Mouse (Mus musculus): ENCODE data around the gene Prkce.
"Not testable (repeated sequence)": the region's sequence is repeated elsewhere in the genome, so short reads cannot be mapped to it uniquely, and the experiment has no call there.

Prkce gene

GRCm38 (mm10) chr17:86453673-86454350, 286.2 kb downstream of the Prkce start:
- no peak for DNase-seq (ENCODE audit: low spot score)

DNA sequence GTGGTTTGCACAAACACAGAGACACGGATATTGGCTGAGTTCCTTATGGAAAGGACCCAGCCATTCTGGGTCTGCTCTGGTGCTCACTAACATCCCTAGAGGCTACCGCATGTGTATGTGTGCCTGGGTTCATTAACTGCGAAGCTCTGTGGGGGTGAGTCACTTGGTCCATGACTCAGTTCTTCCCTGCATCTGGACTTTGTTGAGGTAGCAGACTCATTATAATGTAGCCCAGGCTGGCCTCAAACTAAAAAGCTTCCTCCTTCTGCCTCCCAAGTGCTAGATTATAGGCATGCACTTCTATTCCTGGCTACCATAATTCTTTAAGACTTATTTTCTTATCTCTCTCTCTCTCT, 286.7 kb downstream of the Prkce start:
- DNase-seq (ENCODE audit: low spot score) = no peak

- DNase-seq (ENCODE audit: low spot score) = no peak
Measured at GRCm38 (mm10) chr17:86456512-86456911, 288.9 kb downstream of the Prkce start.

GRCm38 (mm10) chr17:86458302-86458980, 290.9 kb downstream of the Prkce start:
- no peak for DNase-seq (ENCODE audit: low spot score)

GRCm38 (mm10) chr17:86460645-86461430, 293.3 kb downstream of the Prkce start:
- DNase-seq (ENCODE audit: low spot score) = no peak

- DNase-seq (ENCODE audit: low spot score) = no peak
Measured at GRCm38 (mm10) chr17:86463369-86463768, 295.8 kb downstream of the Prkce start.

- no peak for DNase-seq (ENCODE audit: low spot score)
Measured at GRCm38 (mm10) chr17:86464197-86464596, 296.6 kb downstream of the Prkce start.

- DNase-seq (ENCODE audit: low spot score) = no peak
Measured at GRCm38 (mm10) chr17:86464689-86465363, 297.2 kb downstream of the Prkce start.

GRCm38 (mm10) chr17:86465865-86466264, 298.3 kb downstream of the Prkce start:
- no peak for DNase-seq (ENCODE audit: low spot score)

DNA sequence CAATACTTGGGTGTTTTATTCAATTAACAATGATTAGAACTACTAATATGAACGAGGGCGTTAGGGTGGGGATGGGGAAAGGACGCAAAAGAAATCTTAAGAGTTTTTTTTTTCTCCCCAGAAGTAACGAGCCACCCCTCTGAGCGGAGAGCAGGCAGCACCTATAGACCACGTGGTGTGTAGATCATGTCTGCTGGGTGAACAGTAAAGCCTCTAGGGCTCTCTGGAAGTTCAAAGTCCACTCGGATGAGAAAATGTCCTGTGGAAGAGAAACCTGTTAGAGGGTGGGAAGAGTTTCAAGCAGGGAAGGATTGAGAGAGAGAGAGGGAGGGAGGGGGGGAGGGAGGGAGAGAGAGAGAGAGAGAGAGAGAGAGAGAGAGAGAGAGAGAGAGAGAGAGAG, 298.8 kb downstream of the Prkce start:
- DNase-seq (ENCODE audit: low spot score) = no peak

- no peak for DNase-seq (ENCODE audit: low spot score)
Measured at GRCm38 (mm10) chr17:86466871-86467270, 299.3 kb downstream of the Prkce start.

- DNase-seq (ENCODE audit: low spot score) = no peak
Measured at GRCm38 (mm10) chr17:86467291-86467898, 299.8 kb downstream of the Prkce start.

- no peak for DNase-seq (ENCODE audit: low spot score)
Measured at GRCm38 (mm10) chr17:86467967-86468366, 300.4 kb downstream of the Prkce start.

GRCm38 (mm10) chr17:86470160-86470559, 302.6 kb downstream of the Prkce start:
- no peak for DNase-seq (ENCODE audit: low spot score)

- peak; percentile 61 for DNase-seq (ENCODE audit: low spot score)
Measured at GRCm38 (mm10) chr17:86471684-86472083, 304.1 kb downstream of the Prkce start.

DNA sequence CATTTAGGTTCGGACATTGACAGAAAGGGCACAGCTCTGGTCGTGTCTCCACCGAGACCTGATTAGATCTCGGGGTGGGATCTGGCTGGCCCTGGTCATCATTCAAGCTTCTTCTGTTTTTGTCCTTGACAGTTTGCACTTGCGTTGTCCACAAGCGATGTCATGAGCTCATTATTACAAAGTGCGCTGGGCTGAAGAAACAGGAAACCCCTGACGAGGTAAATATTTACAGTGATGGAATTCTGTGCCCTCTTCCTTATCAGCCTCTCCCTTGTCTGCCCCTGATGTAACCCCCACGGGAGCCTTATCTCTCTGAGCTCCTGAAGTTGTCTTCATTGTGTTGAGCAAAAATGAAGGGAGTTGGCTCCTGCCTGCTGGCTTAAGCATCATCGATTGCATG, 309.1 kb downstream of the Prkce start:
- DNase-seq (ENCODE audit: low spot score) = peak; percentile 86

- DNase-seq (ENCODE audit: low spot score) = not testable (repeated sequence)
Measured at GRCm38 (mm10) chr17:86477401-86477800, 309.8 kb downstream of the Prkce start.

GRCm38 (mm10) chr17:86479406-86479805, 311.8 kb downstream of the Prkce start:
- DNase-seq (ENCODE audit: low spot score) = peak; percentile 36

DNA sequence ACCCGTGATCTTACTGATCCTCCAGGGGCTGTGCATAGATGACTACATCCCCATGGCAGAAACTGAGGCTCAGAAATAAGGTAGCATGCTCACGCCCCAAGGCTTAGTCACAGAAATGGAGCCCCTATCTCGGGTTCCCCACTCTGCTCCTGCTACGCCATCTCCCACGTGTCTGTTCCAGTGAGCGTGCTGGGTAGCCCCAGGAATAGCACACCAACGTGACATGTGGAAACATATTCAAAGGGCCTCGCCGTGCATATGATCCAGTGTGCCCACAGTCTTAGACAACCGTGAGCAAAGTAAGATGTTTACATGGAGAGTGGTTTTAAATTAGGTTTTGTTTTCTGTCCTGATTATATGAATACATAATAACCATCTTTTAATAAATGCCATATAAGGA, 315.1 kb downstream of the Prkce start:
- no peak for DNase-seq (ENCODE audit: low spot score)

DNA sequence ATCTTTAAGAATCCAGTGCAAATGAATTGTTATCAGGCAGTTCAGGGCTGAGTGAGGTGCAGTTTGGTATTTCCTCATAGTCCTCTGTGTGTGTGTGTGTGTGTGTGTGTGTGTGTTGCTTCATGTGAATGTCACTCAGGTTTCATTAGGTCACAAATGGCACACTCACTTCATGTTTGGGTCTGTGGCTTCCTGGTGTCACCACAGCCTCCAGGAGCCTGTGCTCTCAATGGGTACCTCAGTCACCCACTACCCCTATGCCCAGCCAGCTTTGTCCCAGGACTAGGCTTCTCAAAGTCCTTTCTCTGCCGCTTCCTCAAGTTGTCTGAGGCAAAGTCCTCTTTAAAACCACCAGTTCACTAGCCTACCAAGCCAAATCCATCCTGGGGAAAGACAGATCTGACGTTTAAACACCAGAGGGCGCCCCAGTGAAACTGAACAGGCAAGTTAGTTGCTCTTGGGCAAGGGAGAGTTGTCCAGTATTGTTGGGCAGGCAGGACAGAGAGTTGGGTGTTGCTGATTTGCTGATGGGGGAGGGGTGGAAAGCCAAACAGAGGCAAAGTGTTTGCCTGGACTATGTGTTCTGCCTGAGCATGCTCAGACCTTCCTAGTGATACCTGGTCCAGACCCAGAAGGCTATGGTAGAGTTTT, 316.6 kb downstream of the Prkce start:
- DNase-seq (ENCODE audit: low spot score) = peak; percentile 91

GRCm38 (mm10) chr17:86486657-86487056, 319.1 kb downstream of the Prkce start:
- no peak for DNase-seq (ENCODE audit: low spot score)

Data from lung, postnatal 25 days (tissue).